Mouse (Mus musculus) midbrain, embryonic 10.5 days (tissue): Measurements from ENCODE around the gene Mafb. TPM values are rescaled to one million over a fixed set of nuclear protein-coding genes. Genes with fewer than 3 reads are reported as not detected.

ENCODE experiments used
- DNase-seq: peaks from one replicate; pipeline ENCODE4 v3.0.0-alpha.2; 2017; ENCODE audit warnings: low spot score
- H3K27ac ChIP-seq: fragments of 300-500 bp; sonication (generic); replicated peaks from 2 replicates; pipeline ENCODE4 v1.5.1; 2016; ENCODE audit warnings: mild to moderate bottlenecking
- H3K27me3 ChIP-seq: fragments of 300-500 bp; sonication (generic); 2 replicates; pipeline ENCODE4 v1.6.1; 2016; ENCODE audit warnings: low read depth, mild to moderate bottlenecking; ENCODE audit not compliant: poor library complexity, severe bottlenecking
- H3K36me3 ChIP-seq: fragments of 300-500 bp; sonication (generic); 2 replicates; pipeline ENCODE4 v1.6.1; 2016; ENCODE audit warnings: mild to moderate bottlenecking, moderate library complexity
- H3K4me1 ChIP-seq: fragments of 300-500 bp; sonication (generic); 2 replicates; pipeline ENCODE4 v1.6.1; 2016
- H3K4me3 ChIP-seq: fragments of 300-500 bp; sonication (generic); 2 replicates; pipeline ENCODE4 v1.5.1; 2016; ENCODE audit warnings: mild to moderate bottlenecking, moderate library complexity
- H3K9me3 ChIP-seq: fragments of 300-500 bp; sonication (generic); replicated peaks from 2 replicates; pipeline ENCODE4 v1.6.1; 2016; ENCODE audit warnings: mild to moderate bottlenecking
- WGBS: fragments of 180-500 bp; shearing (Covaris S2); methylation state at CpG from one replicate; pipeline ENCODE4 v1.1.7; 2016; 5-methylcytosine and 5-hydroxymethylcytosine counted together
- polyA plus RNA-seq: library from polyadenylated mRNA; unstranded; fragments of >200 nt; fragmentation: Nextera tagmentation; extraction: Ambion mirVana; gene quantifications from 2 replicates; pipeline ENCODE4 v1.2.1, GENCODE M21; 2016

Gene Mafb
- polyA plus RNA-seq, result 3.3 and 4.1 TPM in 2 replicates

GRCm38 (mm10) chr2:160366980-160367338 is at the start of gene Mafb:
Mafb (minus strand) TSS chr2:160367065.
- 0% methylated on average over 29 of the region's 37 CpGs for WGBS
- DNase-seq, result peak; percentile 92
- Histone ChIP-seq H3K9me3 (no peaks in the 10 kb centered on the region), H3K27ac (peak within 1 kb of the TSS; percentile 88), H3K4me3 (peak within 1 kb of the TSS; percentile 68), H3K4me1 (peaks cover 60% of the 10 kb centered on the region), H3K27me3 (peaks cover 87% of the 10 kb centered on the region), H3K36me3 (no peaks in the 10 kb centered on the region)

- 90% methylated on average over 8 of the region's 8 CpGs for WGBS
- no peak overlapping the region for H3K27ac ChIP-seq
- H3K4me3 ChIP-seq, result no peak overlapping the region
- H3K36me3 ChIP-seq, result no peaks in the 10 kb centered on the region
- H3K9me3 ChIP-seq, result 0 out of 2 replicates have a peak, but pooled peaks cover 4% of the 10 kb centered on the region
- H3K27me3 ChIP-seq, result no peaks in the 10 kb centered on the region
- 0 out of 2 replicates have a peak, but pooled peaks cover 2% of the 10 kb centered on the region for H3K4me1 ChIP-seq
- DNase-seq, result no peak
Measured at GRCm38 (mm10) chr2:160415161-160415560, 48.3 kb upstream of the Mafb start.

- Histone ChIP-seq H3K27ac (no peak overlapping the region), H3K36me3 (no peaks in the 10 kb centered on the region), H3K9me3 (0 out of 2 replicates have a peak, but pooled peaks cover 4% of the 10 kb centered on the region), H3K4me1 (no peaks in the 10 kb centered on the region), H3K4me3 (no peak overlapping the region), H3K27me3 (no peaks in the 10 kb centered on the region)
- no peak for DNase-seq
- WGBS, result 94% methylated on average over 11 of the region's 11 CpGs
Measured at GRCm38 (mm10) chr2:160414736-160415135, 47.9 kb upstream of the Mafb start.

- no peaks in the 10 kb centered on the region for H3K27me3 ChIP-seq
- H3K4me1 ChIP-seq, result no peaks in the 10 kb centered on the region
- H3K4me3 ChIP-seq, result no peak overlapping the region
- WGBS, result 92% methylated on average over 5 of the region's 5 CpGs
- no peaks in the 10 kb centered on the region for H3K36me3 ChIP-seq
- 0 out of 2 replicates have a peak, but pooled peaks cover 4% of the 10 kb centered on the region for H3K9me3 ChIP-seq
- DNase-seq, result no peak
- no peak overlapping the region for H3K27ac ChIP-seq
Measured at GRCm38 (mm10) chr2:160413982-160414381, 47.1 kb upstream of the Mafb start.

GRCm38 (mm10) chr2:160413055-160413454 is 46.2 kb upstream of the Mafb start:
- no peak overlapping the region for H3K4me3 ChIP-seq
- no peaks in the 10 kb centered on the region for H3K36me3 ChIP-seq
- no peak overlapping the region for H3K27ac ChIP-seq
- DNase-seq, result peak; percentile 22
- WGBS, result 60% methylated on average over 12 of the region's 12 CpGs
- H3K9me3 ChIP-seq, result 0 out of 2 replicates have a peak, but pooled peaks cover 4% of the 10 kb centered on the region
- H3K27me3 ChIP-seq, result no peaks in the 10 kb centered on the region
- H3K4me1 ChIP-seq, result no peaks in the 10 kb centered on the region

GRCm38 (mm10) chr2:160411431-160411830 is 44.6 kb upstream of the Mafb start:
- H3K9me3 ChIP-seq, result 0 out of 2 replicates have a peak, but pooled peaks cover 4% of the 10 kb centered on the region
- WGBS, result 89% methylated on average over 7 of the region's 7 CpGs
- H3K36me3 ChIP-seq, result no peaks in the 10 kb centered on the region
- H3K4me1 ChIP-seq, result no peaks in the 10 kb centered on the region
- no peaks in the 10 kb centered on the region for H3K27me3 ChIP-seq
- no peak for DNase-seq
- H3K4me3 ChIP-seq, result no peak overlapping the region
- no peak overlapping the region for H3K27ac ChIP-seq

GRCm38 (mm10) chr2:160407720-160408119 is 40.9 kb upstream of the Mafb start:
- Histone ChIP-seq H3K27me3 (no peaks in the 10 kb centered on the region), H3K4me3 (no peak overlapping the region), H3K9me3 (no peaks in the 10 kb centered on the region), H3K4me1 (peaks cover 5% of the 10 kb centered on the region; the same call in 1 of the 2 replicates), H3K27ac (no peak overlapping the region), H3K36me3 (no peaks in the 10 kb centered on the region)
- 85% methylated on average over 3 of the region's 3 CpGs for WGBS
- DNase-seq, result no peak

- DNase-seq, result no peak
- WGBS, result 81% methylated on average over 12 of the region's 12 CpGs
- H3K4me1 ChIP-seq, result peaks cover 14% of the 10 kb centered on the region
- H3K27me3 ChIP-seq, result no peaks in the 10 kb centered on the region
- H3K27ac ChIP-seq, result no peak overlapping the region
- H3K36me3 ChIP-seq, result no peaks in the 10 kb centered on the region
- no peaks in the 10 kb centered on the region for H3K9me3 ChIP-seq
- no peak overlapping the region for H3K4me3 ChIP-seq
Measured at GRCm38 (mm10) chr2:160397747-160398146, 30.9 kb upstream of the Mafb start.

- Histone ChIP-seq H3K27ac (no peak overlapping the region), H3K4me1 (peaks cover 14% of the 10 kb centered on the region), H3K9me3 (no peaks in the 10 kb centered on the region), H3K27me3 (no peaks in the 10 kb centered on the region), H3K4me3 (no peak overlapping the region), H3K36me3 (no peaks in the 10 kb centered on the region)
- WGBS, result 86% methylated on average over 7 of the region's 7 CpGs
- DNase-seq, result no peak
Measured at GRCm38 (mm10) chr2:160394735-160395134, 27.9 kb upstream of the Mafb start.

- DNase-seq, result no peak
- H3K4me1 ChIP-seq, result peaks cover 19% of the 10 kb centered on the region
- no peak overlapping the region for H3K4me3 ChIP-seq
- WGBS, result 75% methylated on average over 3 of the region's 3 CpGs
- no peaks in the 10 kb centered on the region for H3K27me3 ChIP-seq
- H3K9me3 ChIP-seq, result no peaks in the 10 kb centered on the region
- H3K36me3 ChIP-seq, result no peaks in the 10 kb centered on the region
- no peak overlapping the region for H3K27ac ChIP-seq
Measured at GRCm38 (mm10) chr2:160392648-160393047, 25.8 kb upstream of the Mafb start.

- no peaks in the 10 kb centered on the region for H3K36me3 ChIP-seq
- H3K4me3 ChIP-seq, result no peak overlapping the region
- no peak for DNase-seq
- no peaks in the 10 kb centered on the region for H3K9me3 ChIP-seq
- H3K27ac ChIP-seq, result no peak overlapping the region
- peaks cover 5% of the 10 kb centered on the region; the same call in 1 of the 2 replicates for H3K4me1 ChIP-seq
- WGBS, result 27% methylated on average over 5 of the region's 5 CpGs
- no peaks in the 10 kb centered on the region for H3K27me3 ChIP-seq
Measured at GRCm38 (mm10) chr2:160388596-160388995, 21.7 kb upstream of the Mafb start.

- no peak overlapping the region for H3K4me3 ChIP-seq
- peaks cover 6% of the 10 kb centered on the region; the same call in 1 of the 2 replicates for H3K27me3 ChIP-seq
- DNase-seq, result no peak
- 76% methylated on average over 3 of the region's 3 CpGs for WGBS
- peaks cover 7% of the 10 kb centered on the region; the same call in 1 of the 2 replicates for H3K4me1 ChIP-seq
- no peaks in the 10 kb centered on the region for H3K36me3 ChIP-seq
- no peaks in the 10 kb centered on the region for H3K9me3 ChIP-seq
- no peak overlapping the region for H3K27ac ChIP-seq
Measured at GRCm38 (mm10) chr2:160383418-160383817, 16.6 kb upstream of the Mafb start.

GRCm38 (mm10) chr2:160378271-160378670 is 11.4 kb upstream of the Mafb start:
- 42% methylated on average over 4 of the region's 4 CpGs for WGBS
- Histone ChIP-seq H3K36me3 (no peaks in the 10 kb centered on the region), H3K27me3 (peaks cover 54% of the 10 kb centered on the region), H3K4me1 (peaks cover 14% of the 10 kb centered on the region), H3K4me3 (no peak overlapping the region), H3K27ac (no peak overlapping the region), H3K9me3 (no peaks in the 10 kb centered on the region)
- DNase-seq, result peak; percentile 35

- Histone ChIP-seq H3K27me3 (peaks cover 74% of the 10 kb centered on the region), H3K27ac (no peak overlapping the region), H3K36me3 (no peaks in the 10 kb centered on the region), H3K9me3 (no peaks in the 10 kb centered on the region), H3K4me1 (peaks cover 9% of the 10 kb centered on the region), H3K4me3 (no peak overlapping the region)
- 43% methylated on average over 5 of the region's 5 CpGs for WGBS
- no peak for DNase-seq
Measured at GRCm38 (mm10) chr2:160376236-160376635, 9.4 kb upstream of the Mafb start.
